Mouse (Mus musculus) liver, adult 2 months (tissue): ENCODE results near the gene Bzw2. TPM values are rescaled to one million over a fixed set of nuclear protein-coding genes. Genes with fewer than 3 reads are reported as not detected.

Source experiments
- DNase-seq: peaks from one replicate; pipeline ENCODE4 v3.0.0-alpha.2; 2011; ENCODE audit warnings: low read depth, low spot score; ENCODE audit errors: extremely low read depth
- H3K27ac ChIP-seq: fragments of 200-500 bp; replicated peaks from 2 replicates; pipeline ENCODE4 v1.5.1; 2012; ENCODE audit warnings: low read depth, mild to moderate bottlenecking, control low read depth, inconsistent platforms, low read length; ENCODE audit not compliant: insufficient read depth
- H3K27me3 ChIP-seq: fragments of 200-500 bp; 2 replicates; pipeline ENCODE4 v1.6.1; 2012; ENCODE audit warnings: mild to moderate bottlenecking, moderate library complexity, low read length, inconsistent platforms; ENCODE audit not compliant: control insufficient read depth, insufficient read depth
- H3K36me3 ChIP-seq: fragments of 200-500 bp; 2 replicates; pipeline ENCODE4 v1.6.1; 2012; ENCODE audit warnings: low read length, inconsistent platforms; ENCODE audit not compliant: control insufficient read depth, insufficient read depth
- H3K4me1 ChIP-seq: fragments of 200-500 bp; 2 replicates; pipeline ENCODE4 v1.6.1; 2011; ENCODE audit warnings: low read length; ENCODE audit not compliant: control insufficient read depth, insufficient read depth
- H3K4me3 ChIP-seq: fragments of 200-500 bp; 2 replicates; pipeline ENCODE4 v1.5.1; 2011; ENCODE audit warnings: low read depth, mild to moderate bottlenecking, control low read depth, low read length, moderate library complexity; ENCODE audit not compliant: insufficient read depth
- H3K79me2 ChIP-seq: fragments of 200-500 bp; 2 replicates; pipeline ENCODE4 v1.6.1; 2012; ENCODE audit warnings: inconsistent platforms, mild to moderate bottlenecking, low read length, moderate library complexity; ENCODE audit not compliant: control insufficient read depth, insufficient read depth
- H3K9ac ChIP-seq: fragments of 200-500 bp; 2 replicates; pipeline ENCODE4 v1.6.1; 2012; ENCODE audit warnings: low read depth, mild to moderate bottlenecking, control low read depth, inconsistent platforms, low read length
- CTCF ChIP-seq: fragments of 200-500 bp; IDR thresholded peaks from 2 replicates; pipeline ENCODE4 v1.5.1; 2011; ENCODE audit warnings: low read depth, low read length, control low read depth
- POLR2A ChIP-seq: fragments of 200-500 bp; IDR thresholded peaks from 2 replicates; pipeline ENCODE4 v1.6.1; 2011; ENCODE audit warnings: low read length, control low read depth; ENCODE audit not compliant: insufficient read depth; ENCODE audit errors: extremely low read depth
- WGBS: fragments of 180-500 bp; shearing (Covaris S2); methylation state at CpG from one replicate; pipeline ENCODE4 v1.1.7; 2018; 5-methylcytosine and 5-hydroxymethylcytosine counted together
- polyA plus RNA-seq: library from polyadenylated mRNA; depleted of rRNA; stranded (reverse); fragments of >200 nt; gene quantifications from 2 replicates; pipeline ENCODE4 v1.2.3, GENCODE M21; 2012; rRNA removed
- total RNA-seq: library from RNA; depleted of rRNA; stranded (reverse); fragments of >200 nt; gene quantifications from 2 replicates; pipeline ENCODE4 v1.2.3, GENCODE M21; 2014; rRNA removed

The Bzw2 gene
- total and polyA plus RNA-seq, 2 experiments, result 2.4 to 7.5 TPM

- TF ChIP-seq CTCF (no peak), POLR2A (no peak)
- Histone ChIP-seq H3K4me3 (peak within 1 kb of the TSS; percentile 70), H3K9ac (peak within 1 kb of the TSS; percentile 23), H3K27ac (no peak within 1 kb of the TSS), H3K36me3 (no peaks in the 10 kb centered on the region), H3K4me1 (no peaks in the 10 kb centered on the region), H3K27me3 (peaks cover 8% of the 10 kb centered on the region; the same call in 1 of the 2 replicates), H3K79me2 (no peaks in the 10 kb centered on the region)
- peak; percentile 18 for DNase-seq
- WGBS, result under 1% methylated on average over 35 of the region's 35 CpGs
Observed at GRCm38 (mm10) chr12:36042348-36042778, 115.5 kb downstream of the Bzw2 start, which contains the start of gene Tspan13. Gene Tspan13 (minus strand): TSS chr12:36042500.

Other genes starting within 250 kb of the Bzw2 start
- not detected in 2 replicates for gene Agr3, start 232.5 kb downstream of the Bzw2 start, total RNA-seq
- not detected in 2 replicates for gene Agr3, start 232.5 kb downstream of the Bzw2 start, polyA plus RNA-seq
- gene Agr2, start 165.2 kb downstream of the Bzw2 start, total RNA-seq, result 0.47 TPM in 1 of 2 replicates, not detected in the other
- gene Agr2, start 165.2 kb downstream of the Bzw2 start, polyA plus RNA-seq, result 0.27 and 0.29 TPM in 2 replicates
- 0.74 and 1.7 TPM in 2 replicates for gene Tspan13, start 115.6 kb downstream of the Bzw2 start, total RNA-seq
- gene Tspan13, start 115.6 kb downstream of the Bzw2 start, polyA plus RNA-seq, result 1.9 and 2.1 TPM in 2 replicates
- 6.5 and 7.9 TPM in 2 replicates for gene Ankmy2, start 966 bp downstream of the Bzw2 start, total RNA-seq
- 2.6 and 3.4 TPM in 2 replicates for gene Ankmy2, start 966 bp downstream of the Bzw2 start, polyA plus RNA-seq
- gene Lrrc72, start 95.3 kb upstream of the Bzw2 start, total RNA-seq, result not detected in 2 replicates
- not detected in 2 replicates for gene Lrrc72, start 95.3 kb upstream of the Bzw2 start, polyA plus RNA-seq
- not detected in 2 replicates for gene Sostdc1, start 156.1 kb upstream of the Bzw2 start, total RNA-seq
- not detected in 2 replicates for gene Sostdc1, start 156.1 kb upstream of the Bzw2 start, polyA plus RNA-seq
- gene Ispd, start 223.4 kb upstream of the Bzw2 start, total RNA-seq, result 3.6 TPM in 2 replicates
- 1.2 and 1.3 TPM in 2 replicates for gene Ispd, start 223.4 kb upstream of the Bzw2 start, polyA plus RNA-seq
- 0.67 and 1.8 TPM in 2 replicates for gene D630036H23Rik, start 224.1 kb upstream of the Bzw2 start, total RNA-seq
- gene D630036H23Rik, start 224.1 kb upstream of the Bzw2 start, polyA plus RNA-seq, result 0.56 and 0.72 TPM in 2 replicates